Mouse (Mus musculus): ENCODE measurements around the gene Taar8c. TPM values are rescaled to one million over a fixed set of nuclear protein-coding genes. Genes with fewer than 3 reads are reported as not detected.

Gene Taar8c
- polyA plus RNA-seq, 1 experiment from 2014 or later = not detected

Other genes with a start within 250 kb of the Taar8c start
- 0.13 and 0.19 TPM in 2 replicates for gene Vnn1, start 207.2 kb downstream of the Taar8c start, polyA plus RNA-seq (2015; fragmentation: Nextera tagmentation; extraction: Ambion mirVana)
- gene Taar1, start 181.6 kb downstream of the Taar8c start, polyA plus RNA-seq (2015; fragmentation: Nextera tagmentation; extraction: Ambion mirVana) = not detected in 2 replicates
- not detected in 2 replicates for gene Taar2, start 163.3 kb downstream of the Taar8c start, polyA plus RNA-seq (2015; fragmentation: Nextera tagmentation; extraction: Ambion mirVana)
- not detected in 2 replicates for gene Taar3, start 152.4 kb downstream of the Taar8c start, polyA plus RNA-seq (2015; fragmentation: Nextera tagmentation; extraction: Ambion mirVana)
- gene Taar4, start 141.4 kb downstream of the Taar8c start, polyA plus RNA-seq (2015; fragmentation: Nextera tagmentation; extraction: Ambion mirVana) = not detected in 2 replicates
- gene Taar5, start 131.2 kb downstream of the Taar8c start, polyA plus RNA-seq (2015; fragmentation: Nextera tagmentation; extraction: Ambion mirVana) = not detected in 2 replicates
- gene Taar6, start 116.3 kb downstream of the Taar8c start, polyA plus RNA-seq (2015; fragmentation: Nextera tagmentation; extraction: Ambion mirVana) = not detected in 2 replicates
- not detected in 2 replicates for gene Taar7a, start 108.4 kb downstream of the Taar8c start, polyA plus RNA-seq (2015; fragmentation: Nextera tagmentation; extraction: Ambion mirVana)
- not detected in 2 replicates for gene Taar7b, start 102.0 kb downstream of the Taar8c start, polyA plus RNA-seq (2015; fragmentation: Nextera tagmentation; extraction: Ambion mirVana)
- not detected in 2 replicates for gene Taar7d, start 74.7 kb downstream of the Taar8c start, polyA plus RNA-seq (2015; fragmentation: Nextera tagmentation; extraction: Ambion mirVana)
- gene Taar7e, start 64.3 kb downstream of the Taar8c start, polyA plus RNA-seq (2015; fragmentation: Nextera tagmentation; extraction: Ambion mirVana) = not detected in 2 replicates
- gene Taar7f, start 52.4 kb downstream of the Taar8c start, polyA plus RNA-seq (2015; fragmentation: Nextera tagmentation; extraction: Ambion mirVana) = not detected in 2 replicates
- gene Taar8a, start 25.4 kb downstream of the Taar8c start, polyA plus RNA-seq (2015; fragmentation: Nextera tagmentation; extraction: Ambion mirVana) = not detected in 2 replicates
- not detected in 2 replicates for gene Taar8b, start 9.6 kb downstream of the Taar8c start, polyA plus RNA-seq (2015; fragmentation: Nextera tagmentation; extraction: Ambion mirVana)
- gene Taar9, start 7.6 kb upstream of the Taar8c start, polyA plus RNA-seq (2015; fragmentation: Nextera tagmentation; extraction: Ambion mirVana) = not detected in 2 replicates
- 252 and 275 TPM in 2 replicates for gene Stx7, start 47.4 kb upstream of the Taar8c start, polyA plus RNA-seq (2015; fragmentation: Nextera tagmentation; extraction: Ambion mirVana)
- gene Moxd1, start 121.6 kb upstream of the Taar8c start, polyA plus RNA-seq (2015; fragmentation: Nextera tagmentation; extraction: Ambion mirVana) = 2.4 and 2.8 TPM in 2 replicates

All from forebrain, embryonic 15.5 days (tissue).